8 mouse cellular contexts compared by ENCODE assay signal in genomic region chr1:125561206-125561605, GRCm38 (mm10). TPM values are rescaled to one million over a fixed set of nuclear protein-coding genes. Genes with fewer than 3 reads are reported as not detected.
A peak's percentile ranks its signal among the peaks of the same experiment; 100 is the strongest.
DNase-seq lines count a peak whose midpoint lies in the region; ATAC-seq lines count a peak whose summit lies in the region.

No protein-coding gene starts in this region.

- peak overlapping the region; percentile 92 for H3K4me3 ChIP-seq in heart, embryonic 13.5 days

- peak overlapping the region; percentile 96 for H3K27ac ChIP-seq in heart, embryonic 13.5 days (replicated peaks)

- peak; percentile 2; the same call in 1 of the 2 replicates for ATAC-seq in heart, embryonic 13.5 days (ENCODE audit: extremely low read depth, insufficient number of reproducible peaks, low FRiP score, low TSS enrichment)
- ATAC-seq in megakaryocyte, adult 5-6 weeks (ENCODE audit: poor library complexity, severe bottlenecking): peak; percentile 1; the same call in 1 of the 2 replicates

- no peaks in the 10 kb centered on the region for H3K9me3 ChIP-seq in heart, embryonic 13.5 days

- peaks cover 25% of the 10 kb centered on the region for H3K4me1 ChIP-seq in heart, embryonic 13.5 days

- H3K9ac ChIP-seq in heart, embryonic 13.5 days: peak overlapping the region; percentile 98

- DNase-seq in thymus, adult 18-20 months: peak; percentile 7 to 10
- DNase-seq in thymus, postnatal 36 days: no peak
- DNase-seq in embryo, embryonic 11.5 days (ENCODE audit: low read depth, low spot score): peak; percentile 41
- peak; percentile 22 to 57 for DNase-seq in left cerebral cortex, adult 9 months (ENCODE audit: low spot score in 2 of 2)
- peak; percentile 64 for DNase-seq in splenic B cell, adult 2 months (ENCODE audit: low read depth, low spot score)
- DNase-seq in spleen, adult 12 weeks (ENCODE audit: low spot score): no peak

- peaks cover 29% of the 10 kb centered on the region for H3K36me3 ChIP-seq in heart, embryonic 13.5 days
- H3K36me3 ChIP-seq in splenic B cell, adult 2 months (ENCODE audit: control insufficient read depth, insufficient read depth, low read length, poor library complexity, severe bottlenecking): no peaks in the 10 kb centered on the region

- H3K27me3 ChIP-seq in heart, embryonic 13.5 days (replicated peaks): 0 out of 2 replicates have a peak, but pooled peaks cover 3% of the 10 kb centered on the region
- no peaks in the 10 kb centered on the region for H3K27me3 ChIP-seq in splenic B cell, adult 2 months (ENCODE audit: control insufficient read depth, insufficient read depth, low read length, poor library complexity, severe bottlenecking)

- H3K4me2 ChIP-seq in heart, embryonic 13.5 days: peak overlapping the region; percentile 82

- WGBS in heart, embryonic 13.5 days: under 1% methylated on average over 29 of the region's 29 CpGs

RNA-seq across cellular contexts. Expression of gene Slc35f5, which starts 0.8 kb away (rescaled TPM):
- polyA plus RNA-seq in heart, embryonic 13.5 days (2015; fragmentation: Nextera tagmentation; extraction: Ambion mirVana): 53.8 and 67.1 TPM in 2 replicates
- 13.0 and 14.5 TPM in 2 replicates for total RNA-seq in megakaryocyte, adult 5-6 weeks (2015)
- total RNA-seq in megakaryocyte, adult 5-6 weeks (2017): 7.1 and 8.1 TPM in 2 replicates

Comparison
In these comparisons a context has a peak if more than half of its experiments do, and no peak if none do; other contexts are left out.
1. DNase-seq: peak in thymus, adult 18-20 months (2 of 2), embryo, embryonic 11.5 days (single experiment), left cerebral cortex, adult 9 months (2 of 2) and splenic B cell, adult 2 months (single experiment); none in thymus, postnatal 36 days (0 of 2) and spleen, adult 12 weeks (single experiment).